Mouse (Mus musculus) heart, postnatal 10 days (tissue): ENCODE data around the gene Krtap4-1. TPM values are rescaled to one million over a fixed set of nuclear protein-coding genes. Genes with fewer than 3 reads are reported as not detected.

Source experiments
- DNase-seq, 2 experiments: peaks; one replicate each; pipeline ENCODE4 v3.0.0; 2021
- intact Hi-C: fragments of 180-260 bp; cut with DNase I; formaldehyde crosslinking; loops from one replicate; pipeline ENCODE4 v1.15.1; 2025
- total RNA-seq, 2 experiments: library from RNA; stranded (reverse); gene quantifications; 2 replicates each; pipeline ENCODE4 v1.2.3; 2021

The Krtap4-1 gene
- total RNA-seq, 2 experiments from 2014 or later: not detected

DNA sequence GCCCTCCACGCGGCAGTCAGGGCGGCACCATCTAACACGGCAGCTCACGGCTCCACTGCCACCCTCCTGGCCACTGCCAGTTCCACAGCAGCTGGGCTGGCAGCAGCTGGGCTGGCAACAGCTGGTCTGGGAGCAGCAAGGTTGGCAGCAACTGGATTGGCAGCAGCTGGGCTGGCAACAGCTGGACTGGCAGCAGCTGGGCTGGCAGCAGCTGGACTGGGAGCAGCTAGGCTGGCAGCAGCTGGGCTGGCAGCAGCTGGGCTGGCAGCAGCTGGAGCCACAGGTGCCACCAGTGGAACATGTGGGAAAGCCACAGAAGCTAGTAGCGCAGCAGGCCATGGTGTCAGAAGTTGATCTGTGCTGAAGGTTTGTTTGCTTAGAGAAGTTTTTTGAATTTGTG is 37.1 kb downstream of the Krtap4-1 start, which contains the start of gene Krtap1-3:
TSS of gene Krtap1-3 (minus strand) at position 359 of the 400 bp plus-strand sequence.
- intact Hi-C loops: no loop called here
- no peak for DNase-seq

DNA sequence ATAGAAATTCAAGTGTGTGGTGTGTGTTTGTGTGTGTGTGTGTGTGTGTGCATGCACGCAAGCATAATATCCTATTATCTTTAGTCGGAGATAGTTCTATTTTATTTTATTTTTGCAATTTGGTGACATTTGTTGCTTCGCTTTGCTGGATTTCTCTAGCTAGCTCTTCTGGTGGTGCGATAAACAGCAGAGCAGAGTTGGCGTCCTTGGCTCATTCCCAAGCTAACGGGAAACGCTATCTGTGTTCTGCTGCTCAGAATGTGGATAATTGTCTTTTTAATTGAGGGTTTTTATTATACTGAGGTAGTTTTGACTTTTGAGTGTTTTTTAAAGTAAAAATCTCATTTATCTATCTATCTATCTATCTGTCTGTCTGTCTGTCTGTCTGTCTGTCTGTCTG is 42.9 kb downstream of the Krtap4-1 start:
- DNase-seq: no peak
- intact Hi-C loops: no loop called here

DNA sequence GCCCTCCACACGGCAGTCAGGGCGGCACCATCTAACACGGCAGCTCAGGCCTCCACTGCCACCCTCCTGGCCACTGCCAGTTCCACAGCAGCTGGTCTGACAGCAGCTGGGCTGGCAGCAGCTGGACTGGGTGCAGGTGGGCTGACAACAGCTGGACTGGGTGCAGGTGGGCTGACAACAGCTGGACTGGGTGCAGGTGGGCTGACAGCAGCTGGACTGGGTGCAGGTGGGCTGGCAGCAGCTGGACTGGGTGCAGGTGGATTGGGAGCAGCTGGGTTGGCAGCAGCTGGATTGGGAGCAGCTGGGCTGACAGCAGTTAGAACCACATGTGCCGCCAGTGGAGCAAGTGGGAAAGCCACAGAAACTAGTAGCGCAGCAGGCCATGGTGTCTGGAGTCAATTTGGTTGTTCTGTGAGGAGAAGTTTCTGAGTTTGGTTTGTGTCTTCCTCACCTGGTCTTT is 44.8 kb downstream of the Krtap4-1 start, which contains the start of gene Krtap1-4:
TSS of gene Krtap1-4 (minus strand) at position 410 of the 460 bp plus-strand sequence.
- intact Hi-C loops: no loop called here
- no peak for DNase-seq

DNA sequence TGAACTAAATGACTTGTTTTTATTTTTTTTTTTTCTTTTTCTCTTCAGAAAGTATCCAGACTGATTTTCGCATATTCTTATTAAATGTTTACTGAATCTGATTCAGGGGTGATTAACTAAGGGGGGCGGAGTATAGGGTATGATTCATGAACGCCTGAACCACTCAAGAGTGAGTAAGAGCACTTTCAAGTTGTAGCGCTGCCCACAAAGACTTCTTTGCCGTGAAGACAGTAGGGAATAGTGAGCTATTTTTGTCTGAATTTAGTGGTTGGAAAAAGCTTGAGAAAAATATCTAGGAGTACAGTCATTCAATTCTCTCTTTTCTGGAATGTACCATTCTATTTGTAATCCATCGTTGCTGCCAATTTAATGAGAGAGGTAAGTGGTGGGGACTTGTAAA is 46.5 kb downstream of the Krtap4-1 start:
- intact Hi-C loops: no loop called here
- DNase-seq: no peak

DNA sequence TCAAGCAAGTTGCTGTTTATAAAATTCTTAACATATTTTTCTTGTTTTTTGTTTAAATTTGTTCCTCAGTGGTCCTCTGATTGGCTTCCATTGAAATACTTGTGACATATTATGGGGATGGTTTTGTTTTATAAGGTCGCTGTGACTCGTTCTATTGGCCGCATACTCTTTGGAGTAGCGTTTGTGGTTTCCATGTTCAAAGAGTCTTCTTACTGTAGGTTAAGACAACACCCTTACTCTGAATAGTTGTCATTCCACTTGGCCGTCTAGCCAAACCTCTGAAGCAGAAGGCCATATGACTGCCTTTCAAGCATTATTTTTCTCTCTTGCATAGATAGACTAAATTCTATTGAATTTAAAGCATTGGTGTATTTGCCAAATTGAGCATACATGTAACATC is 47.0 kb downstream of the Krtap4-1 start:
- DNase-seq: no peak
- intact Hi-C loops: no loop called here

- no peak for DNase-seq
- intact Hi-C loops: no loop called here
These were observed 47.4 kb downstream of the Krtap4-1 start, which contains the start of gene Krtap1-5 for GRCm38 (mm10) chr11:99580636-99581035. Gene Krtap1-5 (minus strand): TSS chr11:99581016.

Other genes with a start within 250 kb of the Krtap4-1 start
- gene Krt10, start 238.9 kb downstream of the Krtap4-1 start, total RNA-seq: 1 to 10 TPM; 6.8 to 9.7 TPM
- not detected for gene Krt12, start 206.0 kb downstream of the Krtap4-1 start, total RNA-seq
- under 1 TPM; 0.26 to 0.30 TPM for gene Krt20, start 190.1 kb downstream of the Krtap4-1 start, total RNA-seq
- gene Krt23, start 135.1 kb downstream of the Krtap4-1 start, total RNA-seq: under 1 TPM in 1 of 2 experiments, not detected in 1; 0.17 TPM
- not detected for gene Krt39, start 106.9 kb downstream of the Krtap4-1 start, total RNA-seq
- not detected for gene Krt40, start 85.1 kb downstream of the Krtap4-1 start, total RNA-seq
- not detected for gene Krtap3-3, start 77.4 kb downstream of the Krtap4-1 start, total RNA-seq
- gene Krtap3-2, start 71.4 kb downstream of the Krtap4-1 start, total RNA-seq: not detected
- gene Gm11939, start 68.8 kb downstream of the Krtap4-1 start, total RNA-seq: not detected
- not detected for gene Krtap3-1, start 61.6 kb downstream of the Krtap4-1 start, total RNA-seq
- not detected for gene Krtap1-5, start 47.2 kb downstream of the Krtap4-1 start, total RNA-seq
- not detected for gene Krtap1-4, start 44.6 kb downstream of the Krtap4-1 start, total RNA-seq
- gene Krtap1-3, start 36.9 kb downstream of the Krtap4-1 start, total RNA-seq: not detected
- gene Krtap9-3, start 30.1 kb downstream of the Krtap4-1 start, total RNA-seq: not detected
- gene Gm11938, start 24.9 kb downstream of the Krtap4-1 start, total RNA-seq: not detected
- not detected for gene Gm11937, start 18.0 kb downstream of the Krtap4-1 start, total RNA-seq
- not detected for gene Krtap2-4, start 13.4 kb downstream of the Krtap4-1 start, total RNA-seq
- gene Gm11562, start 7.8 kb downstream of the Krtap4-1 start, total RNA-seq: not detected
- gene Krtap4-2, start 6.8 kb upstream of the Krtap4-1 start, total RNA-seq: not detected
- not detected for gene Krtap4-7, start 15.9 kb upstream of the Krtap4-1 start, total RNA-seq
- gene Gm11555, start 22.0 kb upstream of the Krtap4-1 start, total RNA-seq: not detected
- not detected for gene Gm11563, start 30.7 kb upstream of the Krtap4-1 start, total RNA-seq
- not detected for gene Krtap4-6, start 37.7 kb upstream of the Krtap4-1 start, total RNA-seq
- not detected for gene Gm14190, start 62.5 kb upstream of the Krtap4-1 start, total RNA-seq
- not detected for gene Gm14180, start 106.1 kb upstream of the Krtap4-1 start, total RNA-seq
- not detected for gene Gm11595, start 144.7 kb upstream of the Krtap4-1 start, total RNA-seq
- gene Krtap4-8, start 152.5 kb upstream of the Krtap4-1 start, total RNA-seq: not detected
- not detected for gene Krtap4-9, start 157.0 kb upstream of the Krtap4-1 start, total RNA-seq
- not detected for gene Gm11596, start 165.2 kb upstream of the Krtap4-1 start, total RNA-seq
- gene Gm11569, start 170.7 kb upstream of the Krtap4-1 start, total RNA-seq: not detected
- not detected for gene Gm11554, start 176.2 kb upstream of the Krtap4-1 start, total RNA-seq
- not detected for gene Krtap4-13, start 181.7 kb upstream of the Krtap4-1 start, total RNA-seq
- not detected for gene Gm11564, start 187.4 kb upstream of the Krtap4-1 start, total RNA-seq
- gene 2300003K06Rik, start 209.8 kb upstream of the Krtap4-1 start, total RNA-seq: not detected
- not detected for gene Krtap4-16, start 223.4 kb upstream of the Krtap4-1 start, total RNA-seq
- not detected for gene Gm11568, start 229.7 kb upstream of the Krtap4-1 start, total RNA-seq
- not detected for gene Gm11559, start 236.2 kb upstream of the Krtap4-1 start, total RNA-seq
- gene Krtap9-1, start 245.2 kb upstream of the Krtap4-1 start, total RNA-seq: not detected